Mouse (Mus musculus) G1E (cell line): ENCODE measurements at regions not wholly inside any gene's neighbourhood (a gene's known extent, or its start where the extent isn't known, plus 50 kb on each side); places are given as distances from the start of the nearest gene placed in this dataset.

Experiments used
- ATAC-seq: 2 replicates; pipeline ENCODE4 v1.8.0; 2016; ENCODE audit warnings: mild to moderate bottlenecking; ENCODE audit not compliant: insufficient number of reproducible peaks, poor library complexity, low FRiP score, severe bottlenecking; ENCODE audit errors: extremely low read depth
- DNase-seq: peaks from one replicate; pipeline ENCODE4 v3.0.0; 2012; ENCODE audit warnings: low spot score
- H3K27me3 ChIP-seq: 2 replicates; pipeline ENCODE4 v1.6.1; 2012; ENCODE audit warnings: mild to moderate bottlenecking, low read length, inconsistent platforms; ENCODE audit not compliant: insufficient read depth
- H3K36me3 ChIP-seq: replicated peaks from 2 replicates; pipeline ENCODE3; 2012; ENCODE audit warnings: mild to moderate bottlenecking, inconsistent platforms
- H3K4me1 ChIP-seq: 2 replicates; pipeline ENCODE4 v1.6.1; 2012; ENCODE audit warnings: low read depth, low read length, inconsistent platforms, mixed read lengths; ENCODE audit not compliant: insufficient read depth
- H3K4me3 ChIP-seq: 2 replicates; pipeline ENCODE4 v1.5.1; 2012; ENCODE audit warnings: low read depth, mild to moderate bottlenecking, inconsistent platforms, low read length, moderate library complexity, mixed read lengths
- H3K9me3 ChIP-seq: replicated peaks from 2 replicates; pipeline ENCODE4 v1.6.1; 2012; ENCODE audit warnings: inconsistent platforms
- CTCF ChIP-seq: IDR thresholded peaks from 2 replicates; pipeline ENCODE4 v1.5.1; 2012; ENCODE audit warnings: low read depth, low read length, inconsistent platforms, mixed read lengths
- GATA1 ChIP-seq: IDR thresholded peaks from 2 replicates; pipeline ENCODE4 v1.6.1; 2012; ENCODE audit warnings: borderline replicate concordance, low read length, inconsistent platforms, mixed read lengths
- GATA2 ChIP-seq: IDR thresholded peaks from 2 replicates; pipeline ENCODE4 v1.6.1; 2012; ENCODE audit warnings: low read depth, low read length, inconsistent platforms, borderline replicate concordance
- POLR2AphosphoS5 ChIP-seq: IDR thresholded peaks from 2 replicates; pipeline ENCODE4 v1.6.1; 2012; ENCODE audit warnings: low read depth, low read length, inconsistent platforms; ENCODE audit not compliant: insufficient replicate concordance
- TAL1 ChIP-seq: conservative IDR thresholded peaks from 2 replicates; pipeline ENCODE4 v1.6.1; 2012; ENCODE audit warnings: low read depth, low read length, inconsistent platforms, mixed read lengths

- Histone ChIP-seq H3K27me3 (no peaks in the 10 kb centered on the region), H3K9me3 (peaks cover 26% of the 10 kb centered on the region), H3K4me3 (no peak overlapping the region), H3K4me1 (no peaks in the 10 kb centered on the region), H3K36me3 (no peaks in the 10 kb centered on the region)
- DNase-seq (no peak), ATAC-seq (no peak)
- TF ChIP-seq CTCF (no peak), GATA1 (no peak), TAL1 (no peak), GATA2 (no peak), POLR2AphosphoS5 (no peak)
Measured at GRCm38 (mm10) chr2:148537914-148538510, 94.6 kb upstream of the Cd93 start.

- DNase-seq = no peak
- H3K9me3 ChIP-seq = peaks cover 27% of the 10 kb centered on the region
- no peaks in the 10 kb centered on the region for H3K36me3 ChIP-seq
- H3K4me3 ChIP-seq = no peak overlapping the region
- no peaks in the 10 kb centered on the region for H3K4me1 ChIP-seq
- no peak for ATAC-seq
- H3K27me3 ChIP-seq = no peaks in the 10 kb centered on the region
- TF ChIP-seq TAL1 = no peak
- no peak for TF ChIP-seq GATA2
- TF ChIP-seq GATA1 = no peak
- no peak for TF ChIP-seq POLR2AphosphoS5
- TF ChIP-seq CTCF = no peak
Measured at GRCm38 (mm10) chr2:148537251-148537650, 93.9 kb upstream of the Cd93 start.

- Histone ChIP-seq H3K36me3 (no peaks in the 10 kb centered on the region), H3K4me3 (no peak overlapping the region), H3K27me3 (no peaks in the 10 kb centered on the region), H3K4me1 (no peaks in the 10 kb centered on the region), H3K9me3 (peaks cover 30% of the 10 kb centered on the region)
- no peak for TF ChIP-seq GATA2
- TF ChIP-seq GATA1 = no peak
- no peak for TF ChIP-seq CTCF
- TF ChIP-seq POLR2AphosphoS5 = no peak
- TF ChIP-seq TAL1 = no peak
- DNase-seq (no peak), ATAC-seq (no peak)
Measured at GRCm38 (mm10) chr2:148536608-148537007, 93.2 kb upstream of the Cd93 start.

- Histone ChIP-seq H3K4me3 (no peak overlapping the region), H3K27me3 (no peaks in the 10 kb centered on the region), H3K36me3 (no peaks in the 10 kb centered on the region), H3K9me3 (peaks cover 34% of the 10 kb centered on the region), H3K4me1 (no peaks in the 10 kb centered on the region)
- DNase-seq = no peak
- TF ChIP-seq CTCF (no peak), GATA2 (no peak), GATA1 (no peak), POLR2AphosphoS5 (no peak), TAL1 (no peak)
- no peak for ATAC-seq
Measured at GRCm38 (mm10) chr2:148535562-148536180, 92.3 kb upstream of the Cd93 start.

DNA sequence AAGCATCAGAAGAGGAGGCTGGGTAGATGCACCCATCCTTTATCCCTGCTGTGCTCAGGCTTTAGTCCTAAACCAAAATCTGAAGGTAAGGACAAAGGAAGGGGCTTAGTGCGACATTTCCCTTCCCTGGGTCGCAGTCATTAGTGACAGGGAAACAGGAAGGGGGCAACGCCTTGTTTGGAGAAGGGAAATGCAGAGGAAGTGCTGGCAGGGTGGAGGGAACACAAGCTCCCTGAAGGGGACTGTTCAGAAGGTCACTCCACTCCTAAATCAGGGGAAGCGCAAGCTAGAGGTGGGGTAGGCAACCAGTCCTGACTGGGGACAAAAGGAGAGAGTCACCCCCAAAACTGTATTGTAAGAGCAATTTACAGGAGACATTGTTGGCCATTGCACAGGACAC, 88.7 kb upstream of the Cd93 start:
- DNase-seq = no peak
- no peak for ATAC-seq

DNA sequence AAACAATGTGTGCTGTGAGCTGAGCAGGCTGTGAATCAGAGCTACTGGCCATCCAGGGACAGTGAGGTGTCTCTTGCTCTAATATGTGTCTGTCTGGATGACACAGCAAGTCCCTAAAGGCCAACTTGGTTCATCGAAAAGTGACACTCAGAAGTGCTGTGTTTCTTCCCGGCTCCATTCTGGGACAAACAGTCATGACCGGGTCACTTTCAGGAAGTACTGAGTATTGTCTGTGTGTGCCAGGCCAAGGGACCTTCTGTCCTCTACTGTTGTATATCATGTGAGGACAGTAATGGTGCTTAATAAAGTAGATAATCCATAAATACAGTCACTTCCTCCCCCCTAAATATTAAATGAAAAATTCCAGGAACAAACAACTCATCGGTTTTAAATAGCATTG, 87.2 kb upstream of the Cd93 start:
- H3K9me3 ChIP-seq = peaks cover 35% of the 10 kb centered on the region
- DNase-seq = no peak
- H3K4me3 ChIP-seq = no peak overlapping the region
- H3K4me1 ChIP-seq = no peaks in the 10 kb centered on the region
- no peak for TF ChIP-seq POLR2AphosphoS5
- no peak for TF ChIP-seq GATA2
- TF ChIP-seq GATA1 = no peak
- no peak for TF ChIP-seq CTCF
- no peak for ATAC-seq
- no peaks in the 10 kb centered on the region for H3K36me3 ChIP-seq
- no peaks in the 10 kb centered on the region for H3K27me3 ChIP-seq

More for the DNA sequence above, 88.7 kb upstream of the Cd93 start:
- TF ChIP-seq CTCF (no peak), POLR2AphosphoS5 (no peak), TAL1 (no peak), GATA1 (no peak), GATA2 (no peak)
- Histone ChIP-seq H3K36me3 (no peaks in the 10 kb centered on the region), H3K27me3 (no peaks in the 10 kb centered on the region), H3K4me3 (no peak overlapping the region), H3K4me1 (no peaks in the 10 kb centered on the region), H3K9me3 (peaks cover 46% of the 10 kb centered on the region)
